Mouse (Mus musculus) testis, adult 2 months (tissue): Measurements from ENCODE around the gene Tex38. TPM values are rescaled to one million over a fixed set of nuclear protein-coding genes. Genes with fewer than 3 reads are reported as not detected.
A peak's percentile ranks its signal among the peaks of the same experiment; 100 is the strongest.

ENCODE experiments used
- H3K27ac ChIP-seq: fragments of 200-500 bp; 2 replicates; pipeline ENCODE4 v1.5.1; 2012; ENCODE audit warnings: low read depth, low read length; ENCODE audit not compliant: control insufficient read depth, insufficient read depth
- H3K27me3 ChIP-seq: fragments of 200-500 bp; 2 replicates; pipeline ENCODE4 v1.6.1; 2012; ENCODE audit warnings: mild to moderate bottlenecking, low read length, moderate library complexity; ENCODE audit not compliant: control insufficient read depth, insufficient read depth
- H3K36me3 ChIP-seq: fragments of 200-500 bp; 2 replicates; pipeline ENCODE4 v1.6.1; 2012; ENCODE audit warnings: mild to moderate bottlenecking, low read length; ENCODE audit not compliant: control insufficient read depth, insufficient read depth
- H3K4me1 ChIP-seq: fragments of 200-500 bp; 2 replicates; pipeline ENCODE4 v1.6.1; 2012; ENCODE audit warnings: low read length; ENCODE audit not compliant: control insufficient read depth, insufficient read depth
- H3K4me3 ChIP-seq: fragments of 200-500 bp; 2 replicates; pipeline ENCODE4 v1.5.1; 2012; ENCODE audit warnings: low read depth, mild to moderate bottlenecking, low read length, moderate library complexity, mixed read lengths; ENCODE audit not compliant: control insufficient read depth
- CTCF ChIP-seq: fragments of 200-500 bp; IDR thresholded peaks from 2 replicates; pipeline ENCODE4 v1.5.1; 2012; ENCODE audit warnings: low read depth, mild to moderate bottlenecking, inconsistent platforms, low read length, moderate library complexity; ENCODE audit not compliant: control insufficient read depth, insufficient read depth, insufficient replicate concordance
- POLR2A ChIP-seq: fragments of 200-500 bp; IDR thresholded peaks from 2 replicates; pipeline ENCODE4 v1.6.1; 2012; ENCODE audit warnings: low read depth, mild to moderate bottlenecking, inconsistent platforms, low read length, moderate library complexity; ENCODE audit not compliant: control insufficient read depth
- polyA plus RNA-seq: library from polyadenylated mRNA; depleted of rRNA; stranded (reverse); fragments of >200 nt; gene quantifications from 2 replicates; pipeline ENCODE4 v1.2.3, GENCODE M21; 2012

Gene Tex38
- polyA plus RNA-seq, 1 experiment: 78.8 TPM

DNA sequence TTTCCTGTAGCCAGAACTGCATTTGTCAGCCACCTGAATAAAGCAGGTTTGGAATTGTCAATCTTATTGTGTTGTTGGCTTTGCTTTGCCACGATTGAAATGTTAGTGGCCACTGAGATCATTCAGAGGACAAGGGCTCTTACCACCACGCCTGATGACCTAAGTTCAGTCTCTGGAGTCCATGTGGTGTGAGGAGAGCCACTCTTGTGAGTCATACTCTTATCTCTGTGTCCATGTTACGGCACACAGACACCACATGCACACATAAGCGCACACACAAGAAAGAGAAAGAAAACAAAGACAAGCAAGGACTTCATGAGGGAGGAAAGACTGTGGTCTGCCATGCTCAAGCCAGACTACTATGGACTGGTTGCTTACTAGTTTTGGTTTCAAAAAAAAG lies 37.7 kb downstream of the Tex38 start:
- TF ChIP-seq POLR2A (no peak), CTCF (no peak)
- Histone ChIP-seq H3K4me1 (peaks cover 5% of the 10 kb centered on the region), H3K36me3 (peaks cover 2% of the 10 kb centered on the region), H3K4me3 (no peak overlapping the region), H3K27me3 (no peaks in the 10 kb centered on the region), H3K27ac (no peak overlapping the region)

DNA sequence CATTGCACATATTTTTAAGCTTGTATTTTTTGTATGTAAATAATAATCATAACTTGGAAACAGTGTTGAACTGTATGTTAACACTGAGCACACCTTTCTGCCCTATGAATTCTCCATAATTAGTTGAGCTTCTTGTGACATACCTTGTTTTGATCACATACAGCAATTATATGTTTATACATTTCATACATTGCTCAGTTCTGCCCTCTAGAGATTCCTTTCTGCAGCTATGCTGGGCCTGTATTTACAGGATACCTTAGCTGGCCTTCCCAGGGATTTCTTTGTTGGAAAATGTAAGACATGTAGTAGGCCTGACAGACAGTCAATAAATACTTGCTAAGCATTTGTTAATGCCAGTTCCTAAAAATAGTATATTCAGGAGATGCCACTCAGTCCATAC lies 38.2 kb downstream of the Tex38 start:
- Histone ChIP-seq H3K27ac (no peak overlapping the region), H3K36me3 (peaks cover 2% of the 10 kb centered on the region), H3K4me1 (peaks cover 5% of the 10 kb centered on the region), H3K4me3 (no peak overlapping the region), H3K27me3 (no peaks in the 10 kb centered on the region)
- TF ChIP-seq CTCF: no peak
- no peak for TF ChIP-seq POLR2A

DNA sequence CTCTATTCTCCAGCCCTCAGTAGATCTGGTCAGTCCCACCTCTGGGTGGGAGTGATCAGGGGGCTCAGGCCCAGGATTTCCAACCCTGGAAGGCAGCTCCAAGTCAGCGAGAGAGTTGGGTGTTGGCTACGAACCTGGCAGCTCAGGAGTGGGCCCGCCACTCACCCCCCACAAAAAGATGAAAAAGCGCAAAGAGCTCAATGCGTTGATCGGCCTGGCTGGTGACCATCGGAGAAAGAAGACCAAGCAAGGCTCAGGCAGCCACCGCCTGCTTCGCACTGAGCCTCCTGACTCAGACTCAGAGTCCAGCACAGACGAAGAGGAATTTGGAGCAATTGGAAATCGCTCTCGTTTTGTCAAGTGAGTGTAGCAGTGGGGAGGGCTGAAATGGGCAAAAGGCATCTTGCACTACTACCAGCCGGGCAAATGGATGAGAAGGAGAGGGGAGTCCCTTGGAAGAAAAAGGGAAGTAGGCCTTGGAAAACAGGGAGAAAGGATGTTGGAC lies 42.3 kb downstream of the Tex38 start:
- Histone ChIP-seq H3K4me1 (peaks cover 5% of the 10 kb centered on the region), H3K27me3 (no peaks in the 10 kb centered on the region), H3K36me3 (peaks cover 2% of the 10 kb centered on the region; the same call in 1 of the 2 replicates), H3K27ac (no peak overlapping the region), H3K4me3 (peak overlapping the region; percentile 97)
- TF ChIP-seq POLR2A: no peak
- TF ChIP-seq CTCF: no peak

DNA sequence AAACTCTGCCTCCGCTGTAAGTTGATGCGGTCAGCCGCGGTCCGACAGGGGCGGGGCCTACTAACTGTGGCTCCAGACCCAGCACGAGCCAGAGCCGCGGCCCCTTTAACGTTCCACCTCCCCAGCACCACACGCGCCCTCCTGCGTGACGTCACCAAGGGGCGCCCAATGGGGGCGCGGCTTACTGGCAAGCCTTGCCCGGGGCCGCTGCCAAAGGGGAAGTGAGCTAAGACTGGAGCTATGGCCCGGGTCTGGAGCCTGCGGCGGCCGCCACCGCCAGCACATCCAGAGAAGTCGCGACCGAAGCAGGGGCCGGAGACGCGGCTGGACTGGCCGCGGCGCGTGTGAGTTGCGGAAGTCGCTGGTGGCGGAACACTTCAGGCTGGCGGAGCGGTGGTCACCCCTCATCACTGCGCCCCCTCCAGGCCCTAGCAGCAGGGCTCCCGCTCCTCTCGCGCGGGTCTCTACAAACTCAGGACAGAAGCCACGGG lies 43.2 kb downstream of the Tex38 start, which contains the start of gene Efcab14:
TSS of gene Efcab14 (plus strand) at position 194 of the 491 bp plus-strand sequence.
- Histone ChIP-seq H3K36me3 (peaks cover 2% of the 10 kb centered on the region; the same call in 1 of the 2 replicates), H3K4me1 (peaks cover 5% of the 10 kb centered on the region), H3K4me3 (peak within 1 kb of the TSS; percentile 97), H3K27ac (peak within 1 kb of the TSS; percentile 92), H3K27me3 (no peaks in the 10 kb centered on the region)
- TF ChIP-seq CTCF (no peak), POLR2A (peak; percentile 82)

DNA sequence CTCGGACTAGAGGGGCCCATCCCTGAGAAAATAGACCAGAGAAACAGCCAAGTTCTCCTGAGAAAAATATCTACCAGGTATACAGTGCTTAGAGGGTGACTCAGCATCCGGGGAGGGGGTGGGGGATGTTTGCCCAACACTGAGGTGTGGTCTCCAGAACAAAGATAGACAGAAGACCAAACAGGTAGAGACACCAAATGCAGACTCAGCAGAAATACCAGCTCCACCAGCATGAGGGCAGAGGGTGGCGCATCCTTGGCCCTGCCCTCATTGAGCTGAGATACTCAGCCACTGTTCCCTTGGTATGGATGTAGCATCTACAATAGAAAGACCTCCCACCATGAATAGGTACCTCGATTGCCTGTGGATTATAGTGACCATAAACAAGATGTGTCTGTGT lies 46.0 kb downstream of the Tex38 start:
- H3K27ac ChIP-seq: no peak overlapping the region
- H3K36me3 ChIP-seq: no peaks in the 10 kb centered on the region
- H3K4me3 ChIP-seq: no peak overlapping the region
- peaks cover 5% of the 10 kb centered on the region for H3K4me1 ChIP-seq
- TF ChIP-seq CTCF: no peak
- TF ChIP-seq POLR2A: no peak
- no peaks in the 10 kb centered on the region for H3K27me3 ChIP-seq

DNA sequence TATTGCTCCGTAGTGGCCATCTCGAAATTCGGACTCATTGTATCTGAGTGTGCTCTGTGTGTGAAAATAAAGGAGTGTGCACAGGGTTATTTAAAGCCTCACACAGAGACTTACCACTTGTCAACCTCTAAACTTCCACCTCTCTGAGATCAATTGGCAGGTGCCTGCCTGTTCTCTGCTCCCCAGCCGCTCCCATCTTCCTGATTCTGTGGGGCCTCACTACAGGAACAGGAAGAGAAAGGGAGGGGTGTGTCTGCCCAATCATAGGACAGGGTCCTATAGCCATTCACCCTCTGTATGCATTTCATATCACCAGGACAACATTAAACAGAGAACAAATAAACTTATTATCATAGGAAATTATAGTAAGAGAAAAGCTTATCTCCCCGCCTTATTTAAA lies 47.1 kb downstream of the Tex38 start:
- TF ChIP-seq POLR2A: no peak
- TF ChIP-seq CTCF: no peak
- Histone ChIP-seq H3K4me3 (no peak overlapping the region), H3K36me3 (no peaks in the 10 kb centered on the region), H3K27ac (no peak overlapping the region), H3K27me3 (no peaks in the 10 kb centered on the region), H3K4me1 (peaks cover 5% of the 10 kb centered on the region)

DNA sequence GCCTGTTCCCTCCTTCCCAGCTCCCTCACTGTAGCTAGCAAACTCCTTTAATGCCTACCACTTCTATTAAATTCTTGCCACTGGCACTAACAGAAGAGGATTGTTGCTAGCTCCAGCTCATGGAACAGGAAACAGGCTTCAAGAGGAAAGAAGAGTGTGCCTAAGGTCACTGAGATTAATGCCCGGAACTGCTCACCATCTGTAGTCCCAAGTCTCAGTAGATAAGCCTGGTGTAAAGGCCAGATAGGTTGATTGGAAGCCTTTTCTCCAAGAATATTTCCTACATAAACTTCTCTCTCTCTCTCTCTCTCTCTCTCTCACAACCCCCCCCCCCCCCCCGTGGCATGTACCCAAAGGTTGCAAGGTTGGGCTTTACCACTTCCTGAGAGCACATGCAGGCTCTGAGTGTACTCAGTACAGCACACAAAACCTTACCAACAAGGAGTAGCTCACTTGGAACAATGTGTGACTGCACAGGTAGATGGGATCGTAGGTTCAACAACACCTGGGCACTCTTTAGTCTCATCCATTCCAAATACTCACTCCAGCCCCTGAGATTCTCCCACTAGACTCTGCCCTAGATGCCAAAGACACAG lies 48.5 kb downstream of the Tex38 start:
- H3K36me3 ChIP-seq: no peaks in the 10 kb centered on the region
- no peaks in the 10 kb centered on the region for H3K27me3 ChIP-seq
- no peak overlapping the region for H3K27ac ChIP-seq
- H3K4me3 ChIP-seq: no peak overlapping the region
- TF ChIP-seq CTCF: no peak
- TF ChIP-seq POLR2A: no peak
- no peaks in the 10 kb centered on the region; the same call in 1 of the 2 replicates for H3K4me1 ChIP-seq
